ENCODE assay signal across 21 mouse cellular contexts in the genomic region with DNA sequence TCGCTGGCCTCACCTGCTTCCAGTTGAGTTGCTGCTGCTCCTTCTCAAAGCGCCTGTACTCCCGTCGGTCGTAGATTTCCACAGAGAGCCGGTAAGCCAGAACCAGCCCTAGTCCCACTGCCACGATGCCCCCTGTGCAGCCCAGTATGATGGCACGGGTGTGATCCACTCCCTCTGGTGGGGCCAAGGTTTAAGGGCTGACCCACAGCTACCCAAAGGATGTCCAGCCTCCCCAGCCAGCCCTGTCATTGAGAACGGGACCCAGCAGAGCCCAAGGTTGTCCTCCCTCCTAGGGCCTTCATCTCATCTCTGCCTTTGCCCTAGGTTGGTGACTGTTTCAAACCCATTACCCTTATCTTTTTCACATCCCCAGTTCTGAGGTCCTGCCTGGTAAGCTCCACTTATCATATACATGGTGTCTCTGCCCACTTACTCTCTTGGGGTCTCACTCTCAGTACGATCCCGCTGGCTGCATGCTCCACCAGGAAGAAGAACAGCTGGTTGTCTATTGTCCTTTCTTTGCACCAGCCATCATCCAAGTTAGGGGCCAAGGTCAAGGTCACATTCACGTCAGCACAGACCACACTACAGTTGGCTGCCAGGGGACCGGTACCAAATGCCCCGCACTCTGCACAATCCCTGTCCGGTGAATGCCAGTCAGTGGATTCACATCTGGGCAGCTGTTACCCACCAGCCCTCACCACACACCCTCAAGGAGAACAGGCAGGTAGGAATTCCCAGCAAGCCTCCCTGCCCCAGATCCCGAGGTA. TPM values are rescaled to one million over a fixed set of nuclear protein-coding genes. Genes with fewer than 3 reads are reported as not detected.
DNase-seq lines count a peak whose midpoint lies in the region; ATAC-seq and TF ChIP-seq lines count a peak whose summit lies in the region.
"Had no signal": no experiment of that assay in that cellular context is flagged by ENCODE, and none has a peak within 500 bp of the region (broad histone marks: within the 10 kb centered on the region; RNA-seq: fewer than 3 reads in every experiment).

No protein-coding gene starts in this region.

- 89% methylated on average over 16 of the region's 16 CpGs for WGBS in forebrain, embryonic 13.5 days
- WGBS in forebrain, embryonic 10.5 days, result 89% methylated on average over 16 of the region's 16 CpGs
- 81% methylated on average over 16 of the region's 16 CpGs for WGBS in kidney, postnatal 0 days
- 84% methylated on average over 16 of the region's 16 CpGs for WGBS in kidney, embryonic 14.5 days
- 84% methylated on average over 16 of the region's 16 CpGs for WGBS in midbrain, embryonic 16.5 days
- 84% methylated on average over 16 of the region's 16 CpGs for WGBS in midbrain, embryonic 15.5 days
- 78% methylated on average over 16 of the region's 16 CpGs for WGBS in stomach, embryonic 16.5 days
- WGBS in thymus, adult 2 months, result 97% methylated on average over 16 of the region's 16 CpGs

- peaks cover 58% of the 10 kb centered on the region for H3K36me3 ChIP-seq in forebrain, embryonic 13.5 days (ENCODE audit: poor library complexity, severe bottlenecking)
- peaks cover 59% of the 10 kb centered on the region for H3K36me3 ChIP-seq in forebrain, embryonic 10.5 days (replicated peaks)
- H3K36me3 ChIP-seq in kidney, postnatal 0 days (ENCODE audit: insufficient read depth, low read length), result peaks cover 29% of the 10 kb centered on the region
- H3K36me3 ChIP-seq in kidney, embryonic 14.5 days (ENCODE audit: control insufficient read depth, insufficient read depth, low read length), result peaks cover 51% of the 10 kb centered on the region
- H3K36me3 ChIP-seq in midbrain, embryonic 16.5 days (ENCODE audit: control insufficient read depth, insufficient read depth, low read length), result peaks cover 15% of the 10 kb centered on the region
- peaks cover 39% of the 10 kb centered on the region; the same call in 1 of the 2 replicates for H3K36me3 ChIP-seq in midbrain, embryonic 15.5 days (replicated peaks)
- 0 out of 2 replicates have a peak, but pooled peaks cover 6% of the 10 kb centered on the region for H3K36me3 ChIP-seq in stomach, embryonic 16.5 days (ENCODE audit: control insufficient read depth, insufficient read depth, low read length)
- H3K36me3 ChIP-seq in thymus, adult 2 months (ENCODE audit: control insufficient read depth, insufficient read depth, low read length), result peaks cover 37% of the 10 kb centered on the region

- H3K4me2 ChIP-seq in forebrain, embryonic 13.5 days, result no peak overlapping the region
- no peak overlapping the region for H3K4me2 ChIP-seq in kidney, postnatal 0 days (ENCODE audit: low read length)
- no peak overlapping the region for H3K4me2 ChIP-seq in kidney, embryonic 14.5 days (replicated peaks; ENCODE audit: low read depth, low read length)
- H3K4me2 ChIP-seq in midbrain, embryonic 16.5 days (ENCODE audit: low read length), result no peak overlapping the region
- no peak overlapping the region for H3K4me2 ChIP-seq in midbrain, embryonic 15.5 days
- H3K4me2 ChIP-seq in stomach, embryonic 16.5 days (ENCODE audit: low read depth, low read length), result no peak overlapping the region
- H3K4me2 ChIP-seq: embryonic facial prominence, embryonic 15.5 days; heart, embryonic 13.5 days; hindbrain, embryonic 15.5 days; liver, embryonic 11.5 days; neural tube, embryonic 12.5 days had no signal

- no peak for DNase-seq in forebrain, embryonic 10.5 days (ENCODE audit: extremely low spot score, low spot score)
- no peak for DNase-seq in kidney, postnatal 0 days (ENCODE audit: low spot score)
- DNase-seq in thymus, adult 2 months, result no peak
- DNase-seq: adrenal gland, adult 2 months; cerebellum, adult 11-12 months; gastrocnemius, postnatal 10 days; kidney, adult 8-10 months; right cerebral cortex, postnatal 14 days; thymus, adult 18-20 months had no signal

- TF ChIP-seq CTCF in kidney, postnatal 0 days (IDR thresholded peaks at IDR 0.05; ENCODE audit: low read depth), result no peak
- TF ChIP-seq CTCF in thymus, adult 2 months (IDR thresholded peaks at IDR 0.05; ENCODE audit: borderline replicate concordance, control insufficient read depth, extremely low read depth, insufficient read depth, low read length, poor library complexity), result no peak

- H3K27me3 ChIP-seq in forebrain, embryonic 13.5 days, result no peaks in the 10 kb centered on the region
- no peaks in the 10 kb centered on the region for H3K27me3 ChIP-seq in forebrain, embryonic 10.5 days (ENCODE audit: poor library complexity, severe bottlenecking)
- no peaks in the 10 kb centered on the region for H3K27me3 ChIP-seq in kidney, postnatal 0 days (ENCODE audit: insufficient read depth, low read length)
- H3K27me3 ChIP-seq in kidney, embryonic 14.5 days (ENCODE audit: control insufficient read depth, insufficient read depth, low read length), result no peaks in the 10 kb centered on the region
- H3K27me3 ChIP-seq in midbrain, embryonic 16.5 days (ENCODE audit: control insufficient read depth, insufficient read depth, low read depth, low read length), result no peaks in the 10 kb centered on the region
- no peaks in the 10 kb centered on the region for H3K27me3 ChIP-seq in midbrain, embryonic 15.5 days (replicated peaks)
- H3K27me3 ChIP-seq in stomach, embryonic 16.5 days (ENCODE audit: control insufficient read depth, insufficient read depth, low read length), result no peaks in the 10 kb centered on the region
- no peaks in the 10 kb centered on the region for H3K27me3 ChIP-seq in thymus, adult 2 months (ENCODE audit: control insufficient read depth, insufficient read depth, low read length)
- H3K27me3 ChIP-seq: embryonic facial prominence, embryonic 15.5 days; heart, embryonic 13.5 days; hindbrain, embryonic 15.5 days; neural tube, embryonic 12.5 days had no signal

- no peak overlapping the region for H3K9ac ChIP-seq in forebrain, embryonic 13.5 days
- no peak overlapping the region for H3K9ac ChIP-seq in kidney, postnatal 0 days (ENCODE audit: low read depth, low read length)
- no peak overlapping the region; the same call in 1 of the 2 replicates for H3K9ac ChIP-seq in kidney, embryonic 14.5 days (ENCODE audit: low read depth, low read length)
- H3K9ac ChIP-seq in midbrain, embryonic 16.5 days (ENCODE audit: low read depth, low read length), result no peak overlapping the region
- no peak overlapping the region for H3K9ac ChIP-seq in midbrain, embryonic 15.5 days
- no peak overlapping the region for H3K9ac ChIP-seq in stomach, embryonic 16.5 days (ENCODE audit: low read length)
- H3K9ac ChIP-seq: embryonic facial prominence, embryonic 15.5 days; heart, embryonic 13.5 days; hindbrain, embryonic 15.5 days; neural tube, embryonic 12.5 days had no signal

- H3K9me3 ChIP-seq in forebrain, embryonic 13.5 days (replicated peaks), result no peaks in the 10 kb centered on the region
- no peaks in the 10 kb centered on the region for H3K9me3 ChIP-seq in forebrain, embryonic 10.5 days
- H3K9me3 ChIP-seq in kidney, postnatal 0 days (replicated peaks; ENCODE audit: low read length), result no peaks in the 10 kb centered on the region
- H3K9me3 ChIP-seq in kidney, embryonic 14.5 days (ENCODE audit: control insufficient read depth, low read length), result no peaks in the 10 kb centered on the region
- no peaks in the 10 kb centered on the region for H3K9me3 ChIP-seq in midbrain, embryonic 16.5 days (replicated peaks; ENCODE audit: control insufficient read depth, low read length, poor library complexity, severe bottlenecking)
- no peaks in the 10 kb centered on the region for H3K9me3 ChIP-seq in midbrain, embryonic 15.5 days
- H3K9me3 ChIP-seq in stomach, embryonic 16.5 days (replicated peaks; ENCODE audit: control insufficient read depth, low read length), result no peaks in the 10 kb centered on the region
- H3K9me3 ChIP-seq: embryonic facial prominence, embryonic 15.5 days; G1E; heart, embryonic 13.5 days; hindbrain, embryonic 15.5 days; neural tube, embryonic 12.5 days had no signal

- H3K4me1 ChIP-seq in forebrain, embryonic 13.5 days, result no peaks in the 10 kb centered on the region
- H3K4me1 ChIP-seq in forebrain, embryonic 10.5 days, result no peaks in the 10 kb centered on the region
- no peaks in the 10 kb centered on the region for H3K4me1 ChIP-seq in kidney, postnatal 0 days (replicated peaks; ENCODE audit: insufficient read depth, low read length)
- H3K4me1 ChIP-seq in kidney, embryonic 14.5 days (ENCODE audit: control insufficient read depth, insufficient read depth, low read length), result no peaks in the 10 kb centered on the region
- no peaks in the 10 kb centered on the region for H3K4me1 ChIP-seq in midbrain, embryonic 16.5 days (ENCODE audit: control insufficient read depth, insufficient read depth, low read length)
- no peaks in the 10 kb centered on the region for H3K4me1 ChIP-seq in midbrain, embryonic 15.5 days
- H3K4me1 ChIP-seq in stomach, embryonic 16.5 days (ENCODE audit: control insufficient read depth, insufficient read depth, low read length), result no peaks in the 10 kb centered on the region
- no peaks in the 10 kb centered on the region for H3K4me1 ChIP-seq in thymus, adult 2 months (replicated peaks; ENCODE audit: control insufficient read depth, insufficient read depth, low read length)
- H3K4me1 ChIP-seq: embryonic facial prominence, embryonic 15.5 days; hindbrain, embryonic 15.5 days; neural tube, embryonic 12.5 days had no signal

- no peak overlapping the region for H3K27ac ChIP-seq in forebrain, embryonic 13.5 days
- H3K27ac ChIP-seq in forebrain, embryonic 10.5 days, result no peak overlapping the region
- H3K27ac ChIP-seq in kidney, postnatal 0 days, result no peak overlapping the region
- H3K27ac ChIP-seq in kidney, embryonic 14.5 days (ENCODE audit: low read depth, low read length), result no peak overlapping the region
- H3K27ac ChIP-seq in midbrain, embryonic 16.5 days (ENCODE audit: low read length), result no peak overlapping the region
- no peak overlapping the region for H3K27ac ChIP-seq in midbrain, embryonic 15.5 days
- no peak overlapping the region for H3K27ac ChIP-seq in stomach, embryonic 16.5 days (ENCODE audit: low read length)
- no peak overlapping the region for H3K27ac ChIP-seq in thymus, adult 2 months (ENCODE audit: control insufficient read depth, insufficient read depth, low read length)
- H3K27ac ChIP-seq: embryonic facial prominence, embryonic 15.5 days; heart, embryonic 13.5 days; hindbrain, embryonic 15.5 days had no signal

- H3K4me3 ChIP-seq in forebrain, embryonic 13.5 days, result no peak overlapping the region
- no peak overlapping the region for H3K4me3 ChIP-seq in forebrain, embryonic 10.5 days
- no peak overlapping the region for H3K4me3 ChIP-seq in kidney, postnatal 0 days (replicated peaks; ENCODE audit: low read depth, low read length)
- H3K4me3 ChIP-seq in kidney, embryonic 14.5 days (ENCODE audit: low read length), result no peak overlapping the region
- no peak overlapping the region for H3K4me3 ChIP-seq in midbrain, embryonic 16.5 days (ENCODE audit: low read depth, low read length)
- H3K4me3 ChIP-seq in midbrain, embryonic 15.5 days, result no peak overlapping the region
- no peak overlapping the region for H3K4me3 ChIP-seq in stomach, embryonic 16.5 days (replicated peaks; ENCODE audit: low read length)
- no peak overlapping the region for H3K4me3 ChIP-seq in thymus, adult 2 months (ENCODE audit: control insufficient read depth, insufficient read depth, low read length)
- H3K4me3 ChIP-seq: embryonic facial prominence, embryonic 15.5 days; heart, embryonic 13.5 days; hindbrain, embryonic 15.5 days; neural tube, embryonic 12.5 days had no signal

- TF ChIP-seq POLR2A in thymus, adult 2 months (IDR thresholded peaks at IDR 0.05; ENCODE audit: control insufficient read depth, extremely low read depth, insufficient read depth, low read length, poor library complexity), result no peak

- 0 out of 2 replicates have a peak, but pooled peaks have one; percentile 13 for ATAC-seq in forebrain, embryonic 13.5 days
- 0 out of 2 replicates have a peak, but pooled peaks have one; percentile 1 for ATAC-seq in kidney, postnatal 0 days (replicated peaks; ENCODE audit: low FRiP score, low read depth)
- ATAC-seq in kidney, embryonic 14.5 days (ENCODE audit: low FRiP score, low TSS enrichment), result no peak
- ATAC-seq in midbrain, embryonic 16.5 days, result 0 out of 2 replicates have a peak, but pooled peaks have one; percentile 51
- ATAC-seq in midbrain, embryonic 15.5 days (replicated peaks), result no peak
- peak; percentile 35; the same call in 1 of the 2 replicates for ATAC-seq in stomach, embryonic 16.5 days (ENCODE audit: insufficient read depth, low FRiP score)

RNA-seq across cellular contexts. Expression of a gene that starts 12.1 kb away (rescaled TPM):
- 42.7 and 46.4 TPM in 2 replicates for polyA plus RNA-seq in forebrain, embryonic 13.5 days (2015; fragmentation: Nextera tagmentation; extraction: Ambion mirVana)
- 36.0 and 39.9 TPM in 2 replicates for polyA plus RNA-seq in forebrain, embryonic 10.5 days (2016; fragmentation: Nextera tagmentation; extraction: Ambion mirVana)
- 142 TPM in 2 replicates for polyA plus RNA-seq in kidney, postnatal 0 days (2015; fragmentation: Nextera tagmentation; extraction: Ambion mirVana)
- 50.6 and 68.1 TPM in 2 replicates for polyA plus RNA-seq in kidney, embryonic 14.5 days (2014; fragmentation: Nextera tagmentation; extraction: Ambion mirVana)
- 33.1 and 33.2 TPM in 2 replicates for polyA plus RNA-seq in midbrain, embryonic 16.5 days (2015; fragmentation: Nextera tagmentation; extraction: Ambion mirVana)
- 38.0 and 39.4 TPM in 2 replicates for polyA plus RNA-seq in midbrain, embryonic 15.5 days (2015; fragmentation: Nextera tagmentation; extraction: Ambion mirVana)
- polyA plus RNA-seq in stomach, embryonic 16.5 days (2015; fragmentation: Nextera tagmentation; extraction: Ambion mirVana), result 47.3 and 50.9 TPM in 2 replicates
- 77.6 and 82.1 TPM in 2 replicates for polyA plus RNA-seq in thymus, adult 2 months (2012; rRNA removed)

RNA-seq across cellular contexts. Expression of a gene that starts 13.6 kb away (rescaled TPM):
- 90.0 and 98.7 TPM in 2 replicates for polyA plus RNA-seq in forebrain, embryonic 13.5 days (2015; fragmentation: Nextera tagmentation; extraction: Ambion mirVana)
- polyA plus RNA-seq in forebrain, embryonic 10.5 days (2016; fragmentation: Nextera tagmentation; extraction: Ambion mirVana), result 71.7 and 72.7 TPM in 2 replicates
- 45.4 and 49.0 TPM in 2 replicates for polyA plus RNA-seq in kidney, postnatal 0 days (2015; fragmentation: Nextera tagmentation; extraction: Ambion mirVana)
- 30.1 and 59.9 TPM in 2 replicates for polyA plus RNA-seq in kidney, embryonic 14.5 days (2014; fragmentation: Nextera tagmentation; extraction: Ambion mirVana)
- 54.0 and 59.2 TPM in 2 replicates for polyA plus RNA-seq in midbrain, embryonic 16.5 days (2015; fragmentation: Nextera tagmentation; extraction: Ambion mirVana)
- polyA plus RNA-seq in midbrain, embryonic 15.5 days (2015; fragmentation: Nextera tagmentation; extraction: Ambion mirVana), result 59.0 and 64.2 TPM in 2 replicates
- 46.0 and 49.6 TPM in 2 replicates for polyA plus RNA-seq in stomach, embryonic 16.5 days (2015; fragmentation: Nextera tagmentation; extraction: Ambion mirVana)
- 69.6 and 71.9 TPM in 2 replicates for polyA plus RNA-seq in thymus, adult 2 months (2012; rRNA removed)

RNA-seq across cellular contexts. Expression of a gene that starts 15.1 kb away (rescaled TPM):
- polyA plus RNA-seq in forebrain, embryonic 13.5 days (2015; fragmentation: Nextera tagmentation; extraction: Ambion mirVana), result 0.32 and 0.48 TPM in 2 replicates
- 0.42 and 0.55 TPM in 2 replicates for polyA plus RNA-seq in forebrain, embryonic 10.5 days (2016; fragmentation: Nextera tagmentation; extraction: Ambion mirVana)
- polyA plus RNA-seq in kidney, postnatal 0 days (2015; fragmentation: Nextera tagmentation; extraction: Ambion mirVana), result 0.69 and 1.2 TPM in 2 replicates
- 1.1 and 1.7 TPM in 2 replicates for polyA plus RNA-seq in kidney, embryonic 14.5 days (2014; fragmentation: Nextera tagmentation; extraction: Ambion mirVana)
- 0.43 and 0.80 TPM in 2 replicates for polyA plus RNA-seq in midbrain, embryonic 16.5 days (2015; fragmentation: Nextera tagmentation; extraction: Ambion mirVana)
- polyA plus RNA-seq in midbrain, embryonic 15.5 days (2015; fragmentation: Nextera tagmentation; extraction: Ambion mirVana), result 0.98 and 1.1 TPM in 2 replicates
- polyA plus RNA-seq in stomach, embryonic 16.5 days (2015; fragmentation: Nextera tagmentation; extraction: Ambion mirVana), result 5.6 and 6.3 TPM in 2 replicates
- polyA plus RNA-seq in thymus, adult 2 months (2012; rRNA removed), result 72.6 and 82.8 TPM in 2 replicates

RNA-seq across cellular contexts. Expression of a gene that starts 40.7 kb away (rescaled TPM):
- polyA plus RNA-seq in forebrain, embryonic 13.5 days (2015; fragmentation: Nextera tagmentation; extraction: Ambion mirVana), result 3.2 and 4.2 TPM in 2 replicates
- polyA plus RNA-seq in forebrain, embryonic 10.5 days (2016; fragmentation: Nextera tagmentation; extraction: Ambion mirVana), result 27.5 and 31.3 TPM in 2 replicates
- 23.2 and 23.5 TPM in 2 replicates for polyA plus RNA-seq in kidney, postnatal 0 days (2015; fragmentation: Nextera tagmentation; extraction: Ambion mirVana)
- polyA plus RNA-seq in kidney, embryonic 14.5 days (2014; fragmentation: Nextera tagmentation; extraction: Ambion mirVana), result 17.9 and 23.9 TPM in 2 replicates
- polyA plus RNA-seq in midbrain, embryonic 16.5 days (2015; fragmentation: Nextera tagmentation; extraction: Ambion mirVana), result 4.1 and 6.0 TPM in 2 replicates
- 4.1 and 6.4 TPM in 2 replicates for polyA plus RNA-seq in midbrain, embryonic 15.5 days (2015; fragmentation: Nextera tagmentation; extraction: Ambion mirVana)
- polyA plus RNA-seq in stomach, embryonic 16.5 days (2015; fragmentation: Nextera tagmentation; extraction: Ambion mirVana), result 41.2 and 48.6 TPM in 2 replicates
- polyA plus RNA-seq in thymus, adult 2 months (2012; rRNA removed), result 18.9 and 23.7 TPM in 2 replicates

RNA-seq across cellular contexts. Expression of a gene that starts 53.7 kb away (rescaled TPM):
- 0.09 TPM in 1 of 2 replicates, not detected in the other for polyA plus RNA-seq in forebrain, embryonic 13.5 days (2015; fragmentation: Nextera tagmentation; extraction: Ambion mirVana)
- polyA plus RNA-seq in forebrain, embryonic 10.5 days (2016; fragmentation: Nextera tagmentation; extraction: Ambion mirVana), result 0.48 and 0.76 TPM in 2 replicates
- 0.23 and 0.38 TPM in 2 replicates for polyA plus RNA-seq in kidney, postnatal 0 days (2015; fragmentation: Nextera tagmentation; extraction: Ambion mirVana)
- 0.37 and 0.84 TPM in 2 replicates for polyA plus RNA-seq in kidney, embryonic 14.5 days (2014; fragmentation: Nextera tagmentation; extraction: Ambion mirVana)
- polyA plus RNA-seq in midbrain, embryonic 16.5 days (2015; fragmentation: Nextera tagmentation; extraction: Ambion mirVana), result not detected in 2 replicates
- 0.10 TPM in 1 of 2 replicates, not detected in the other for polyA plus RNA-seq in midbrain, embryonic 15.5 days (2015; fragmentation: Nextera tagmentation; extraction: Ambion mirVana)
- polyA plus RNA-seq in stomach, embryonic 16.5 days (2015; fragmentation: Nextera tagmentation; extraction: Ambion mirVana), result 0.16 and 0.28 TPM in 2 replicates
- polyA plus RNA-seq in thymus, adult 2 months (2012; rRNA removed), result 0.30 and 0.31 TPM in 2 replicates
- polyA plus RNA-seq: G1E; heart, embryonic 13.5 days; large intestine, adult 2 months; liver, embryonic 11.5 days had no signal

Comparison
In these comparisons a context has a peak if more than half of its experiments do, and no peak if none do; other contexts are left out.
1. ATAC-seq: peak in forebrain, embryonic 13.5 days (single experiment), kidney, postnatal 0 days (single experiment), midbrain, embryonic 16.5 days (single experiment) and stomach, embryonic 16.5 days (single experiment); none in kidney, embryonic 14.5 days (single experiment) and midbrain, embryonic 15.5 days (single experiment).
2. RNA of a gene that starts 15.1 kb away (polyA plus RNA-seq): 72.6 to 82.8 TPM in thymus, adult 2 months; 5.6 to 6.3 TPM in stomach, embryonic 16.5 days, 0.69 to 1.2 TPM in kidney, postnatal 0 days, 1.1 to 1.7 TPM in kidney, embryonic 14.5 days, 0.98 to 1.1 TPM in midbrain, embryonic 15.5 days, 0.42 to 0.55 TPM in forebrain, embryonic 10.5 days, 0.43 to 0.80 TPM in midbrain, embryonic 16.5 days and 0.32 to 0.48 TPM in forebrain, embryonic 13.5 days; every median in the first group is over 10 times any median in the second.